Mouse (Mus musculus): ENCODE results near the gene Sept8.

The Sept8 gene

DNA sequence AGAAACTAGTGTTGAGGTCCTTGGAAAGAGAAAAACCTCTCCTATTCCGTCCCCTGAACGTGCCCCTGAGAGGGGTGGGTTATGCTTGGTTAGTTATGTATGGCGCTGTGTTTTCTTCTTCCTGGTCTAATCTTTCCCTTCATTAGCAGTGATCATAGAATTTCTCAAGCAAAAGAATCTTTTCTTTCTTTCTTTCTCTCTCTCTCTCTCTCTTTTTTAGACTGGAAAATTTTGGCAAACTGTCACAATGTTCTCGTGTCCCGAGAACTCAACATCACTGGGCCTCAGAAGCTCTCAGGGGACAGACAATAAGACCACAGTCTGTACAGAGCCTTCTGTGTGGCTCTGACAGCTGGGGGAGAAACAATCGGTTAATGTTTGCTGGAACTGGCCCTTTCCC, 23.6 kb upstream of the Sept8 start:
- no peak for DNase-seq (ENCODE audit: extremely low spot score)

GRCm38 (mm10) chr11:53496946-53497345, 22.1 kb upstream of the Sept8 start:
- DNase-seq (ENCODE audit: extremely low spot score), result no peak

GRCm38 (mm10) chr11:53500569-53500968, 18.5 kb upstream of the Sept8 start:
- DNase-seq (ENCODE audit: extremely low spot score), result peak; percentile 32

GRCm38 (mm10) chr11:53502039-53502765, 16.9 kb upstream of the Sept8 start:
- DNase-seq (ENCODE audit: extremely low spot score), result no peak

GRCm38 (mm10) chr11:53503738-53504137, 15.3 kb upstream of the Sept8 start:
- DNase-seq (ENCODE audit: extremely low spot score), result no peak

GRCm38 (mm10) chr11:53504376-53504775, 14.7 kb upstream of the Sept8 start:
- no peak for DNase-seq (ENCODE audit: extremely low spot score)

GRCm38 (mm10) chr11:53505026-53505663, 13.9 kb upstream of the Sept8 start:
- DNase-seq (ENCODE audit: extremely low spot score), result no peak

DNA sequence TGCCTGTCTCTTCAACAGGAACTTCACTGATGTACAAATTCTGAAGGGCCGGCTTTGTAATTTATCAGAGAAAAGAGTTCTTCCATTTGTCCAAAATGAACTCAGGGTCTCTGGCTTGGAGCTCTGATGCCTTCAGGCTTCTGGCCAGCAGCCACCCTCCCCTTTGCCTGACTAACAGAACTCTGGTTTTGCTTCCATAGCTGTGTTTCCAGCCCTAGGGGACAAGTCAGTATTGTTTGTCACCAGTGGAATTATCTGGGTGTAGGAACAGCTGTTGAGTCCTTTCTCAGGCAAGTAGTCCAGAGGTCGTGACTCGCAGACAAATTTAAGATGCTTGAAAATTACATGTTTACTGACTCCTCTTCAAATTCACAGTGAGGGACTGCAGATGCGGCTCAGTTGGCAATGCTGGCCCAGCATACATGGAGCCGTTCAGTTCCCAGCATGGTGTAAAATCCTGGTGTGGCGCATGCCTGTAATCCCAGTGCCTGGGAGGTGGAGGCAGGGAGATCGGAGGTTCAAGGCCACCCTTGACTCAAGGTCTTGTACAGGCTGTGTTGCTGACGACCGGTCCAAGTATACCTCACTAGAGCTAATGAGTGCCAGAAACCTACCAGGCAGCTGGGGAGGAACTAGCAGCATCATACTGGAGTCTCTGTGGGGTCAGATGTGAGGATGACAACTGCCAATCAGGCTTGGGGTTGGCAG, 11.8 kb upstream of the Sept8 start:
- no peak for DNase-seq (ENCODE audit: extremely low spot score)

- DNase-seq (ENCODE audit: extremely low spot score), result no peak
Observed at GRCm38 (mm10) chr11:53508152-53508551, 10.9 kb upstream of the Sept8 start.

GRCm38 (mm10) chr11:53508591-53508990, 10.5 kb upstream of the Sept8 start:
- DNase-seq (ENCODE audit: extremely low spot score), result no peak

- DNase-seq (ENCODE audit: extremely low spot score), result no peak
Observed at GRCm38 (mm10) chr11:53510351-53510750, 8.7 kb upstream of the Sept8 start.

DNA sequence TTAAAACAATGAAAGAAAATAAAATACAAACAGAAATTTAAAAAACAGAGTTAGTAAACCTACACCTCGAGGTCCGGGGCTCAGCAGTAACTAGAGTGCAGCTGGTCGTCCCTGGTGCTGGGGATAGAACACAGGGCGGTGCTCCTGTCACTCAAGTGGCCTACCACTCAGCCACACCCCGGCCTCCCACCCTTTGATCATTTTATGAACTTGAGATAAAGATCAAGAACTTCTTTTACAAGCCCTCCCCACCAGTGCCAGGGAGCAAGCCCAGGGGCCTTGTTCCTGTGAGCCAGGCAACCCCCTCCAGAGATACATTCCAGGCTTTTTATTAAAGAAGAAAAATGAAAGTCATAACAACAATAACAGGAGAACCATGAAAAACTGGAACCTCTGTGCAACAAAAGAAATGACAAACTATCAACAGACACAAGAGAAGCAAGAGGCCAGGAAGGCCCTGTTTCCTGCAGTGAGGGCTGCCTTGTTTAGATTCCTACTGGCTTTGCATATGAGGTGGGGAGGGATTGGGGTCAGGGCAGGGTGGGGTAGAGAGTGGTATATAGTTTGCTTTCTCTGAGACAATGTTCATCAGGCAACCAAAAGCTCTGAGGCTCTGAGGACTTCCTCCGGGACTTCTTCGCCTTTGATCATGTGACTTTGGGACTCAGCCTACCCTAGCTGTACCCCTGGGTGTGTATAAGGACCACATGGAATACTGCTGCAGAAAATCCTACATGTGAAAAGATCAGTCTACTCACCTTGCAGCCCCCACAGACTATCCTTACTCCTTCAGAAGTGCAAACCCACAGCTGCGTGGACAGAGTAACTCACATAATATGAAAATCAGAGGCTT, 2.1 kb upstream of the Sept8 start:
- DNase-seq (ENCODE audit: extremely low spot score), result no peak

DNA sequence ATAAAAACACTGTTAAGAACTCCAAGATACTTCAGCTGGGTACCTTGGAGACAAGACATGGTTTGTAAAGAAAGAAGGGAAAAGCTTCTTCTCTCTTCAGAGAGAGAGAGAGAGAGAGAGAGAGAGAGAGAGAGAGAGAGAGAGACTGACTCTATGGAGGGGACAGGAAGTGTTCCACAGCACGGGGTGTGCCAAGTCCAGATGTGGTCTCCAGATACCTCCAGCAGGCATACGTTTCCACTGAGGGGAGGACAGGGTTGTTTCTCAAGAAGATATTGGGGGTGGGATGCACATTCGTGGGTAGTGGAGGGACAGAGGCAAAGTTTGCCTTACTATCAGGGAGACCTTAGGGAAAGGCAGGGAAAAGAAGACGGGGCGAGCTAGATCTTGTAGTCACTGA, 298 bp upstream of the Sept8 start:
- DNase-seq (ENCODE audit: extremely low spot score), result no peak

- DNase-seq (ENCODE audit: extremely low spot score), result peak; percentile 28
Observed at GRCm38 (mm10) chr11:53520122-53520978, 1.3 kb downstream of the Sept8 start.

- DNase-seq (ENCODE audit: extremely low spot score), result no peak
Observed at GRCm38 (mm10) chr11:53521120-53521820, 2.2 kb downstream of the Sept8 start.

DNA sequence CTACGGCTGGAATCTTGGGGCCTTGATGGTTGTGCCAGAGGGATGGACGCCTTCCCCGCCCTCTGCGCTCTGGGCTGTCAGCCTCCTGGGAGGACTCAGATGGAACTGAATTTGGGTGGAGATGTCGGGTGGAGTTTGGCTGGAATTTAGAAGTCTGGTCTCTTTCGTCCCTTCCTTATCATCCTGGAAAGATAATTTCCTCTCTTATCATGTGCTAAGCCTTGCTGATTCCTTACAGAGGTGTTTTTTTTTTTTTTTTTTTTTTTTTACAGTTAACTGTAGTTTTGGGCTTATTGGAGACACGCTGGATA, 2.7 kb downstream of the Sept8 start:
- no peak for DNase-seq (ENCODE audit: extremely low spot score)

DNA sequence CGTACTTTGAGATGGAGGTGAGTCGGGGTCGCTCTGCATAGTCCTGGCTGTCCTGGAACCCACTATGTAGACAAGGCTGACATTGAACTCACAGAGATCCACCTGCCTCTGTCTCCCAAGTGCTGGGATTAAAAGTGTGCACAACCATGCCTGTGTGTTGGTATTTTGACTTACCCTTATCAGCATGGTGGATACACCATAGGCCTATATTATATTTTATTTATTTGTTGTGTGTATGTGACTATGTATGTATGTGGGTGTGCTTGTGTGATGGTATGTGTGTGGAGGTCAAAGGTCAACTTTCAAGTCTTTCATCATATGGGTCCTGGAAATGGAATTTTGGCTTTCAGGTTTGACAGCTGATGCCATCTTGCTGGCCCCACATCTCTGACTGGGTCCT, 3.3 kb downstream of the Sept8 start:
- DNase-seq (ENCODE audit: extremely low spot score), result no peak

- DNase-seq (ENCODE audit: extremely low spot score), result no peak
Observed at GRCm38 (mm10) chr11:53522930-53523329, 3.9 kb downstream of the Sept8 start.

DNA sequence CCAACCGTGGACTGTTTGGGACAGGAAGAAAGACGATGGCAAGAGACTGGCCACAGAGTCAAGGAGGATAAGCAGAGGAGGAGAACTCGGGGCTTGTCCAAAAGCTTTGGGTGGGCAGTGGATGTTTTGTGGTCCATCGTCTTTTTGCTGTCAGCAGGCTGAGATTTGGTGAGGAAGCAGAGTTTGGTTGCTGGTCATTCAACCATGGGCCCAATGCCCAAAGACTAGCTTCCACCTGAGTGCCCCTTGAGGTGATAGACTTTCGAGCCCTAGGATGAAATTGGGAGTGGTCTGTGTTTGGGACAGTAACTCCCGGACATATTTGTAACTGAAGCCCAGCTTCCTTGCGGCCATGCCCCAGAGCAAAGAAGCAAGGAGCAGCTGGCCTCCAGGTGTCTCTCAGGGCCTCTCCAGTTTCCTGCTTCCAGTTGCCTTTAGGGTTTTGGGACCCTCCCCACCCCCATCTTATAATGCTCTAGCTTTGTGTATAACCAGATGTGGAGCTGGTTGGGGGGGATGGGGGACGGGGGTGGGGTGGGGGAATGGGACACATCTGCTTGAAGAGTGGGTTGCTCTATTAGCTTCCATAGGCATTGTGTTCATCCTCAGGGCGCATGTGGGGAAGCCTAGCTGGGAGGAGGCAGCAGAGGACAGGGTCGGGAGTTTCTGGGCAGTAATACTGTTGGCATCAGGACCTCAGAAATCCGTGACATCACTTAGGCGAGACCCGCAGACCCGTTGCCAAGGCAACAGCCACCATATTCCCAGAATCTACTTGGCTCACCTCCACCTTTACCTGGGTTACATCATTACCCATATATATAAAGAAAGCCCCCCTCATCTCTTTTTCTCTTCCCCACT, 4.7 kb downstream of the Sept8 start:
- no peak for DNase-seq (ENCODE audit: extremely low spot score)

DNA sequence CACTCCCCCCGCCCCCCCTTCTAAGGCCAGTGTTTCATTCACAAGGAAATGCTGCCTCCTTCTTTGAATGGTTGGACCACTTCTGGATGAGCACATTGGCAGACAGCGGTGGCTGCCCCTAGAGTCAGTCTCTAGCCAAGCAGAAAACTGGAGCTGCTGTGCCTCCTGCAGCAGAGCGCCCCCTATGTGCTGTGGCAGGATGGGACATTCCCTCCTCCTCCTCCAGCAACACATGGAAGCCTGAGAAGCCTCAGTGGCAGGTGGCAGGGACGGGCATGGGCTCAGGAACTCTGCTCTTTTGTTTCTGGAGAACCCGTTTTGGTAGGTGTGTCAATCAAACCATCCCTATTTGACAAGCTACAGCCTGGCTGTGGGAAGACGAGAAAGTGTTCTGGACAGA, 5.8 kb downstream of the Sept8 start:
- DNase-seq (ENCODE audit: extremely low spot score), result peak; percentile 24
